In genomic region chr3:108537303-108537702, GRCm38 (mm10) we compare ENCODE assay signal across 8 mouse cellular contexts. TPM values are rescaled to one million over a fixed set of nuclear protein-coding genes. Genes with fewer than 3 reads are reported as not detected.
DNase-seq lines count a peak whose midpoint lies in the region; ATAC-seq and TF ChIP-seq lines count a peak whose summit lies in the region.

No protein-coding gene starts in this region.

- H3K79me3 ChIP-seq in C2C12 (ENCODE audit: low read depth), result no peaks in the 10 kb centered on the region

- TF ChIP-seq POLR2A in brain, embryonic 14.5 days (IDR thresholded peaks at IDR 0.05; ENCODE audit: borderline replicate concordance, extremely low read depth, insufficient read depth, insufficient read length, poor library complexity, severe bottlenecking), result no peak
- no peak for TF ChIP-seq POLR2A in liver, adult 2 months (IDR thresholded peaks at IDR 0.05; ENCODE audit: extremely low read depth, insufficient read depth, low read length)
- no peak for TF ChIP-seq POLR2A in myocyte (IDR thresholded peaks at IDR 0.05; ENCODE audit: insufficient read length, low read depth)

- peaks cover 18% of the 10 kb centered on the region for H3K4me1 ChIP-seq in heart, embryonic 12.5 days (replicated peaks)
- peaks cover 12% of the 10 kb centered on the region; the same call in 1 of the 2 replicates for H3K4me1 ChIP-seq in kidney, embryonic 16.5 days (ENCODE audit: insufficient read depth, low read length)
- H3K4me1 ChIP-seq in liver, adult 2 months (ENCODE audit: control insufficient read depth, insufficient read depth, low read length), result peaks cover 5% of the 10 kb centered on the region; the same call in 1 of the 2 replicates

- no peaks in the 10 kb centered on the region for H3K36me3 ChIP-seq in C2C12 (ENCODE audit: control insufficient read depth, insufficient read depth)
- H3K36me3 ChIP-seq in heart, embryonic 12.5 days, result no peaks in the 10 kb centered on the region
- H3K36me3 ChIP-seq in kidney, embryonic 16.5 days (ENCODE audit: insufficient read depth, low read length), result no peaks in the 10 kb centered on the region
- no peaks in the 10 kb centered on the region for H3K36me3 ChIP-seq in liver, adult 2 months (ENCODE audit: control insufficient read depth, insufficient read depth, low read length)
- no peaks in the 10 kb centered on the region for H3K36me3 ChIP-seq in myocyte (ENCODE audit: control insufficient read depth, insufficient read depth)

- TF ChIP-seq CTCF in C2C12 (IDR thresholded peaks at IDR 0.05; ENCODE audit: control insufficient read depth, insufficient read depth, insufficient read length), result peak; percentile 54
- peak; percentile 90 for TF ChIP-seq CTCF in brain, embryonic 14.5 days (IDR thresholded peaks at IDR 0.05; ENCODE audit: borderline replicate concordance, extremely low read depth, insufficient read depth, insufficient read length)
- peak; percentile 81 for TF ChIP-seq CTCF in liver, adult 2 months (IDR thresholded peaks at IDR 0.05; ENCODE audit: low read depth, low read length)

- peak; percentile 95 for DNase-seq in brain, embryonic 14.5 days (ENCODE audit: low read depth)
- peak; percentile 66 for DNase-seq in liver, adult 2 months (ENCODE audit: extremely low read depth, low read depth, low spot score)
- peak; percentile 75 to 88 for DNase-seq in spleen, postnatal 4 days (ENCODE audit: low spot score in 2 of 2)

- 6% methylated on average over 17 of the region's 17 CpGs for WGBS in heart, embryonic 12.5 days
- 4% methylated on average over 17 of the region's 17 CpGs for WGBS in kidney, embryonic 16.5 days
- 13% methylated on average over 17 of the region's 17 CpGs for WGBS in liver, adult 2 months

- H3K27me3 ChIP-seq in C2C12 (ENCODE audit: control insufficient read depth, insufficient read depth, insufficient read length) (peaks cover 41% of the 10 kb centered on the region), myocyte (ENCODE audit: control insufficient read depth, insufficient read depth, insufficient read length) (peaks cover 38% of the 10 kb centered on the region)
- peaks cover 21% of the 10 kb centered on the region for H3K27me3 ChIP-seq in heart, embryonic 12.5 days (replicated peaks)
- peaks cover 19% of the 10 kb centered on the region for H3K27me3 ChIP-seq in kidney, embryonic 16.5 days (ENCODE audit: insufficient read depth, low read length)
- peaks cover 5% of the 10 kb centered on the region; the same call in 1 of the 2 replicates for H3K27me3 ChIP-seq in liver, adult 2 months (ENCODE audit: control insufficient read depth, insufficient read depth, low read length)

- peak; percentile 89 for ATAC-seq in erythroblast, adult 5-6 weeks (replicated peaks; ENCODE audit: low FRiP score, poor library complexity, severe bottlenecking)
- ATAC-seq in heart, embryonic 12.5 days (ENCODE audit: insufficient number of reproducible peaks, low FRiP score), result peak; percentile 53
- peak; percentile 69; the same call in 1 of the 2 replicates for ATAC-seq in kidney, embryonic 16.5 days (ENCODE audit: low FRiP score, low TSS enrichment)

- H3K79me2 ChIP-seq in C2C12 (ENCODE audit: control insufficient read depth, insufficient read depth) (no peaks in the 10 kb centered on the region), myocyte (ENCODE audit: control insufficient read depth, insufficient read depth) (no peaks in the 10 kb centered on the region)
- no peaks in the 10 kb centered on the region for H3K79me2 ChIP-seq in liver, adult 2 months (ENCODE audit: control insufficient read depth, insufficient read depth, low read length)

- no peaks in the 10 kb centered on the region for H3K9me3 ChIP-seq in heart, embryonic 12.5 days (replicated peaks)
- H3K9me3 ChIP-seq in kidney, embryonic 16.5 days (ENCODE audit: low read length), result no peaks in the 10 kb centered on the region

- H3K4me2 ChIP-seq in heart, embryonic 12.5 days, result peak overlapping the region; percentile 52
- peak overlapping the region; percentile 50 for H3K4me2 ChIP-seq in kidney, embryonic 16.5 days (replicated peaks; ENCODE audit: low read depth, low read length)
- H3K4me2 ChIP-seq in myocyte (ENCODE audit: low read depth), result peak overlapping the region; percentile 79

- H3ac ChIP-seq in C2C12 (ENCODE audit: control insufficient read depth, insufficient read length, low read depth) (no peak overlapping the region), myocyte (ENCODE audit: control insufficient read depth, insufficient read length) (no peak overlapping the region)

- no peak overlapping the region for H3K27ac ChIP-seq in heart, embryonic 12.5 days (ENCODE audit: poor library complexity, severe bottlenecking)
- H3K27ac ChIP-seq in kidney, embryonic 16.5 days (ENCODE audit: low read length), result no peak overlapping the region
- no peak overlapping the region for H3K27ac ChIP-seq in liver, adult 2 months (replicated peaks; ENCODE audit: insufficient read depth, low read depth, low read length)

- H3K9ac ChIP-seq in heart, embryonic 12.5 days, result peak overlapping the region; percentile 38; the same call in 1 of the 2 replicates
- peak overlapping the region; percentile 43; the same call in 1 of the 2 replicates for H3K9ac ChIP-seq in kidney, embryonic 16.5 days (replicated peaks; ENCODE audit: low read length)
- H3K9ac ChIP-seq in liver, adult 2 months (ENCODE audit: low read depth, low read length), result no peak overlapping the region

- H3K4me3 ChIP-seq in C2C12 (ENCODE audit: insufficient read depth, poor library complexity, severe bottlenecking) (no peak overlapping the region), myocyte (peak overlapping the region; percentile 4)
- peak overlapping the region; percentile 18 for H3K4me3 ChIP-seq in heart, embryonic 12.5 days
- peak overlapping the region; percentile 23; the same call in 1 of the 2 replicates for H3K4me3 ChIP-seq in kidney, embryonic 16.5 days (ENCODE audit: low read length)
- no peak overlapping the region for H3K4me3 ChIP-seq in liver, adult 2 months (ENCODE audit: insufficient read depth, low read depth, low read length)

TF ChIP-seq in C2C12, 6 proteins besides CTCF, POLR2A, EP300 and RAD21 (continues in another document):
- TF ChIP-seq FOSL1 (IDR thresholded peaks at IDR 0.05; ENCODE audit: insufficient read depth, low read length, poor library complexity, severe bottlenecking), result no peak

TF ChIP-seq in myocyte, 11 proteins besides CTCF, POLR2A, EP300 and RAD21 (continues in another document):
- no peak for TF ChIP-seq MAX (IDR thresholded peaks at IDR 0.05; ENCODE audit: low read depth)

RNA-seq across cellular contexts. Expression of gene 5330417C22Rik, which starts 1.0 kb away (rescaled TPM):
- polyA plus RNA-seq in C2C12 (2012; fragmentation: generic; extraction: Trizol), result 0.01 TPM
- 7.2 and 9.2 TPM in 2 replicates for polyA plus RNA-seq in brain, embryonic 14.5 days (2012; rRNA removed)
- not detected in 2 replicates for total RNA-seq in erythroblast, adult 5-6 weeks (2015; ENCODE audit: low replicate concordance)
- not detected in 2 replicates for total RNA-seq in erythroblast, adult 5-6 weeks (2017; ENCODE audit: low replicate concordance)
- polyA plus RNA-seq in heart, embryonic 12.5 days (2016; fragmentation: Nextera tagmentation; extraction: Ambion mirVana), result 0.46 and 0.85 TPM in 2 replicates
- polyA plus RNA-seq in kidney, embryonic 16.5 days (2015; fragmentation: Nextera tagmentation; extraction: Ambion mirVana), result 1.4 TPM in 2 replicates
- 0.55 and 0.60 TPM in 2 replicates for total RNA-seq in liver, adult 2 months (2014; rRNA removed)
- polyA plus RNA-seq in liver, adult 2 months (2012; rRNA removed), result 0.20 and 0.45 TPM in 2 replicates
- 0.05 TPM for polyA plus RNA-seq in myocyte (2012; fragmentation: generic; extraction: Trizol)

RNA-seq across cellular contexts. Expression of gene 1700013F07Rik, which starts 3.4 kb away (rescaled TPM):
- polyA plus RNA-seq in C2C12 (2012; fragmentation: generic; extraction: Trizol) (not detected), myocyte (2012; fragmentation: generic; extraction: Trizol) (0.76 TPM)
- 2.1 and 2.4 TPM in 2 replicates for polyA plus RNA-seq in brain, embryonic 14.5 days (2012; rRNA removed)
- not detected in 2 replicates for total RNA-seq in erythroblast, adult 5-6 weeks (2015; ENCODE audit: low replicate concordance)
- not detected in 2 replicates for total RNA-seq in erythroblast, adult 5-6 weeks (2017; ENCODE audit: low replicate concordance)
- polyA plus RNA-seq in heart, embryonic 12.5 days (2016; fragmentation: Nextera tagmentation; extraction: Ambion mirVana), result not detected in 2 replicates
- 0.37 and 0.41 TPM in 2 replicates for polyA plus RNA-seq in kidney, embryonic 16.5 days (2015; fragmentation: Nextera tagmentation; extraction: Ambion mirVana)
- total RNA-seq in liver, adult 2 months (2014; rRNA removed), result not detected in 2 replicates
- not detected in 2 replicates for polyA plus RNA-seq in liver, adult 2 months (2012; rRNA removed)

RNA-seq across cellular contexts. Expression of gene Tmem167b, which starts 25.0 kb away (rescaled TPM):
- polyA plus RNA-seq in C2C12 (2012; fragmentation: generic; extraction: Trizol) (13.0 TPM), myocyte (2012; fragmentation: generic; extraction: Trizol) (21.7 TPM)
- polyA plus RNA-seq in brain, embryonic 14.5 days (2012; rRNA removed), result 9.1 and 18.1 TPM in 2 replicates
- 3.8 and 4.8 TPM in 2 replicates for total RNA-seq in erythroblast, adult 5-6 weeks (2015; ENCODE audit: low replicate concordance)
- 18.3 and 21.7 TPM in 2 replicates for total RNA-seq in erythroblast, adult 5-6 weeks (2017; ENCODE audit: low replicate concordance)
- 33.8 and 34.8 TPM in 2 replicates for polyA plus RNA-seq in heart, embryonic 12.5 days (2016; fragmentation: Nextera tagmentation; extraction: Ambion mirVana)
- polyA plus RNA-seq in kidney, embryonic 16.5 days (2015; fragmentation: Nextera tagmentation; extraction: Ambion mirVana), result 38.0 and 38.4 TPM in 2 replicates
- 25.0 and 25.7 TPM in 2 replicates for total RNA-seq in liver, adult 2 months (2014; rRNA removed)
- polyA plus RNA-seq in liver, adult 2 months (2012; rRNA removed), result 2.7 and 3.3 TPM in 2 replicates

RNA-seq across cellular contexts. Expression of gene Taf13, which starts 34.2 kb away (rescaled TPM):
- polyA plus RNA-seq in C2C12 (2012; fragmentation: generic; extraction: Trizol), result 12.3 TPM
- 24.0 and 28.0 TPM in 2 replicates for polyA plus RNA-seq in brain, embryonic 14.5 days (2012; rRNA removed)
- 2.9 and 3.5 TPM in 2 replicates for total RNA-seq in erythroblast, adult 5-6 weeks (2015; ENCODE audit: low replicate concordance)
- total RNA-seq in erythroblast, adult 5-6 weeks (2017; ENCODE audit: low replicate concordance), result 4.7 and 14.1 TPM in 2 replicates
- 28.9 and 33.1 TPM in 2 replicates for polyA plus RNA-seq in heart, embryonic 12.5 days (2016; fragmentation: Nextera tagmentation; extraction: Ambion mirVana)
- 34.0 and 35.6 TPM in 2 replicates for polyA plus RNA-seq in kidney, embryonic 16.5 days (2015; fragmentation: Nextera tagmentation; extraction: Ambion mirVana)
- 7.3 and 9.9 TPM in 2 replicates for total RNA-seq in liver, adult 2 months (2014; rRNA removed)
- 2.5 and 3.0 TPM in 2 replicates for polyA plus RNA-seq in liver, adult 2 months (2012; rRNA removed)
- 19.9 TPM for polyA plus RNA-seq in myocyte (2012; fragmentation: generic; extraction: Trizol)

RNA-seq across cellular contexts. Expression of gene Wdr47, which starts 53.8 kb away (rescaled TPM):
- polyA plus RNA-seq in C2C12 (2012; fragmentation: generic; extraction: Trizol) (3.4 TPM), myocyte (2012; fragmentation: generic; extraction: Trizol) (5.2 TPM)
- 91.4 and 92.7 TPM in 2 replicates for polyA plus RNA-seq in brain, embryonic 14.5 days (2012; rRNA removed)
- total RNA-seq in erythroblast, adult 5-6 weeks (2015; ENCODE audit: low replicate concordance), result 2.5 and 3.3 TPM in 2 replicates
- 2.0 and 2.6 TPM in 2 replicates for total RNA-seq in erythroblast, adult 5-6 weeks (2017; ENCODE audit: low replicate concordance)
- polyA plus RNA-seq in heart, embryonic 12.5 days (2016; fragmentation: Nextera tagmentation; extraction: Ambion mirVana), result 9.8 and 10.4 TPM in 2 replicates
- 8.9 and 10.6 TPM in 2 replicates for polyA plus RNA-seq in kidney, embryonic 16.5 days (2015; fragmentation: Nextera tagmentation; extraction: Ambion mirVana)
- total RNA-seq in liver, adult 2 months (2014; rRNA removed), result 1.2 and 1.7 TPM in 2 replicates
- polyA plus RNA-seq in liver, adult 2 months (2012; rRNA removed), result 0.50 and 0.73 TPM in 2 replicates

Comparison
In these comparisons a context has a peak if more than half of its experiments do, and no peak if none do; other contexts are left out.
1. H3K4me3 ChIP-seq: peak in heart, embryonic 12.5 days (single experiment), kidney, embryonic 16.5 days (single experiment) and myocyte (single experiment); none in C2C12 (single experiment) and liver, adult 2 months (single experiment).
2. Peak in every context shown above with its lines, with median percentiles within 50 percentile points of each other: CTCF ChIP-seq, DNase-seq, ATAC-seq and H3K4me2 ChIP-seq.